Mouse (Mus musculus): ENCODE results near the gene Foxp1. TPM values are rescaled to one million over a fixed set of nuclear protein-coding genes. Genes with fewer than 3 reads are reported as not detected.

The Foxp1 gene
- total RNA-seq, 2 experiments from 2014 or later, result 44.7 to 51.6 TPM

- no peak for DNase-seq
Observed at GRCm38 (mm10) chr6:99325881-99326280, 196.6 kb downstream of the Foxp1 start.

- DNase-seq, result no peak
Observed at GRCm38 (mm10) chr6:99325461-99325860, 197.1 kb downstream of the Foxp1 start.

- no peak for DNase-seq
Observed at GRCm38 (mm10) chr6:99322132-99322904, 200.2 kb downstream of the Foxp1 start.

GRCm38 (mm10) chr6:99320444-99320843, 202.1 kb downstream of the Foxp1 start:
- no peak for DNase-seq

- no peak for DNase-seq
Observed at GRCm38 (mm10) chr6:99319415-99320405, 202.8 kb downstream of the Foxp1 start.

GRCm38 (mm10) chr6:99314746-99315145, 207.8 kb downstream of the Foxp1 start:
- no peak for DNase-seq

- DNase-seq, result no peak
Observed at GRCm38 (mm10) chr6:99310529-99310928, 212.0 kb downstream of the Foxp1 start.

GRCm38 (mm10) chr6:99310171-99310500, 212.4 kb downstream of the Foxp1 start:
- DNase-seq, result no peak

GRCm38 (mm10) chr6:99309466-99310170, 212.9 kb downstream of the Foxp1 start:
- DNase-seq, result no peak

- no peak for DNase-seq
Observed at GRCm38 (mm10) chr6:99305751-99306150, 216.8 kb downstream of the Foxp1 start.

GRCm38 (mm10) chr6:99305236-99305635, 217.3 kb downstream of the Foxp1 start:
- no peak for DNase-seq

- no peak for DNase-seq
Observed at GRCm38 (mm10) chr6:99302662-99303435, 219.7 kb downstream of the Foxp1 start.

GRCm38 (mm10) chr6:99301923-99302322, 220.6 kb downstream of the Foxp1 start:
- no peak for DNase-seq

- no peak for DNase-seq
Observed at GRCm38 (mm10) chr6:99300235-99300634, 222.3 kb downstream of the Foxp1 start.

- DNase-seq, result no peak
Observed at GRCm38 (mm10) chr6:99299196-99299595, 223.3 kb downstream of the Foxp1 start.

GRCm38 (mm10) chr6:99297535-99297934, 225.0 kb downstream of the Foxp1 start:
- DNase-seq, result no peak

- DNase-seq, result no peak
Observed at GRCm38 (mm10) chr6:99295495-99295894, 227.0 kb downstream of the Foxp1 start.

- DNase-seq, result no peak
Observed at GRCm38 (mm10) chr6:99289220-99289619, 233.3 kb downstream of the Foxp1 start.

GRCm38 (mm10) chr6:99285026-99285425, 237.5 kb downstream of the Foxp1 start:
- no peak for DNase-seq

GRCm38 (mm10) chr6:99284019-99284418, 238.5 kb downstream of the Foxp1 start:
- no peak for DNase-seq

GRCm38 (mm10) chr6:99282866-99283657, 239.5 kb downstream of the Foxp1 start:
- DNase-seq, result no peak
